Mouse (Mus musculus) left cerebral cortex, adult 18-20 months (tissue): ENCODE measurements around the gene Cfap45. TPM values are rescaled to one million over a fixed set of nuclear protein-coding genes. Genes with fewer than 3 reads are reported as not detected.

Experiments used
- DNase-seq, 2 experiments: peaks; one replicate each; pipeline ENCODE4 v3.0.0; 2021 to 2022; ENCODE audit warnings: low spot score in 2 of 2, mixed read lengths in 1 of 2
- total RNA-seq, 2 experiments: library from RNA; stranded (reverse); gene quantifications; 2 replicates each; pipeline ENCODE4 v1.2.3; 2021

Cfap45 gene
- total RNA-seq, 2 experiments from 2014 or later = 2.9 to 4.2 TPM

DNA sequence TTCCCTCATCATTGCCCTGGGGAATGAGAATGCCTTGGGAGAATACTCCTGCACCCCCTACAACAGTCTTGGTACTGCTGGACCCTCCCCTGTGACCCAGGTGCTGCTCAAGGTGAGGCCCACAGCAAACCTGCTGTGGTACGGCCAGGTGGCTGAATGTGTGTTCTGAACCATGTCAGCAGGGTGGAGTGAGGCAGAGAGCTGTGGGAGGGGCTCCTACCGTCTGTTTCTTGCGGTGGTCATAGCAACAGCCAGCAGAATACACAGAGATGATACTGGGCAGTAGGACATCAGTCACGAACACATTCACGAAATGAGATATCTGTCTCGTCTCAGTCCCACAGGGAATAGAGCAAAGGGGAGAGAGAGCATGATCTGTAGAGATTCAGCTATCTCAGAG is 27.1 kb upstream of the Cfap45 start:
- no peak for DNase-seq

DNA sequence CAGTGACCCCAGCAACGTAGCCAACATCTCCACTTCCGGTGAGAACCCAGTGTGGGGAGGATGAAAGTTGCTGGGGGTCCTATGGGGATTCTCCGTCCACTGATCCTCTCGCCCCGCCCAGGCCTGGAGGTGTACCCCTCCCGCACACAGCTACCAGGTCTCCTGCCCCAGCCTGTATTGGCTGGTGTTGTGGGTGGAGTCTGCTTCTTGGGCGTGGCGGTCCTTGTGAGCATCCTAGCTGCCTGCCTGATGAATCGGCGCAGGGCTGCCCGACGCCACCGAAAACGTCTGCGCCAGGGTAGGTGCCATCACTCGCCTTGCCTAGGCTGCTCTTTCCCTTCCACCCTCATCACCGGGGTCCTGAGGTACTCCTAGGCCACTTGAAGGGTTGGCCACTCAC is 24.6 kb upstream of the Cfap45 start:
- no peak for DNase-seq

DNA sequence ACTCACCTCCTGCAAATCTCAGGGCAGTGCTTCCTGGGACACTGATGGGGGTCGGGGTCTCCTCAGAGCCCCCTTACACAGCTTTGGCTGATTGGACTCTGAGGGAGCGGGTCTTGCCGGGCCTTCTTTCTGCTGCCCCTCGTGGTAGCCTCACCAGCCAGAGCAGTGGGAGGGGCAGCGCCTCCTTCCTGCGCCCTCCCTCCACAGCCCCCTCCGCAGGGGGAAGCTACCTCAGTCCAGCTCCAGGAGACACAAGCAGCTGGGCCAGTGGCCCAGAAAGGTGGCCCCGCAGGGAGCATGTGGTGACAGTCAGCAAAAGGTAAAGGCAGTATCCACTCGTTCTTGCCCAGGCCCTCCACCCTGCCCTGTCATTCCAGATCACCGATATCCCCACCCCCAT is 23.2 kb upstream of the Cfap45 start:
- DNase-seq = no peak

DNA sequence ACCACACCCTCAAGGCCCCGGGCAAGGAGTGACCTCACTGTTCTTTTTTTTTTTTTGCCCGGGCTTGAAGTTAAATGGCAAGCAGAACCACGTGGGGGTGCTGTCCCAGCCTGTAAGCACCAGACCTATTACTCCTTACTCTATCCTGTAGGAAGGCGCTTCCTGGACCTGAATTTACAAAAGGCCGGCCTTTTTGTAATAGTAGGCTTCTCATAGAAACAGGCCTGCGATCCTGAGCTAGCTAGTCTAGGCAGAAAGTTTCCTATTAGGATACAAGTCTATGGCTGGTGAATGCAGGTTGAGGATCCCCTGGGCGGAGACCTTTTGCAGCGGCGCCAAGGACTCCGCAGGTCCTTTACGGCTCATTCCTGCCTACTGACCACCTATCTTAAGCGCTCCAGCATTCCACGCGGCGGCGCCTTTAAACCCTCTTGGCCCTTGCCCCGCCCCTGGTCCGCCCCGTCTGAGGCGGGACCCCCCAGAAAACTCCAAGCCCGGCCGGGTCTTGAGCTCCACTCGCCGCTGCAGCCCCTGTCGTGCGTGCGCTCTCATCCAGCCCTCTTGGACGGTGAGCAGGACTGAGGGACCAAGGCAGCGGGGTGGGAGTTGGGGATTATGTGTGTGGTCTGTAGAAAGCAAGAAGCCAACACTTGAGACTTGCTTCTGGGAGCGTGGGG is 20.7 kb upstream of the Cfap45 start, which contains the start of gene Tagln2:
Tagln2 (plus strand) TSS at position 283 of the 677 bp plus-strand sequence.
- DNase-seq = no peak

GRCm38 (mm10) chr1:172500451-172501370 is 19.9 kb upstream of the Cfap45 start:
- DNase-seq = no peak

DNA sequence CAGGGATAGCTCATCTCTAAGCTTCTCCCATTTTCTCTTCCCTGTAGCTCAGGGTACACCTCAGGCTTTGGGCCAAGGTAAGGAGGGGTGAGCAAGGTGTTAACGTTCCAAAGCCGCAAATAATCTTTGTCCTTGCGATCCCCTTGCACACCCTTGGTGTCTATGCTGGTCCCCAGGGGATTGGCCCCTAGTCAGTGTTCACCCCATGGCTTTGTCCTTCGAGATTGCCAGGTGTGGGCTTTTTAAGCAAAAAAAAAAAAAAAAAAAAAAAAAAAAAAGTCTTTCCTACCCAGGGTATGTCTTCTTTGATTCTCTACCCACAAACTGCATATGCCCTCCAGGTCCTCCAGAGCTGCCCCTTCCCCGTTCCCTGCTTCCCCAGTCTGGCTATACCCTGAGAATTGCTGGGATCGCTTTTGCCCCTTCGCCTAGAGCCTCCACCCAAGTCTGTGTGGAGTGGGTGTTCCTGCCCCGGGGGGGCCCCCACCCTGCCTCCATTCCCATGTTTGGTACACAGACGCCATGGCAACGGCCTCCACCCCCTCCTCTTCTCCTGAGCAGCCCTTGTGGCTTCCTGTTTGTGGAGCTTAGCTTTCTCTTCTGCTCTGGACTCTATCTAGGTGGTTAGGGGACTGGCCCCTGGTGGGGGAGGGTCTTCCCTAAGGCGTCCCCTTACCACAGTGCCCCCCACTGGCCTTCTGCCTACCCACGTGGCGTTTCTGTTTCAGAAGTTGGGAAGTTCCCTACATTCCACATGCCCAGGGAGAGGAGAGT is 19.0 kb upstream of the Cfap45 start:
- DNase-seq = no peak

GRCm38 (mm10) chr1:172502145-172503110 is 18.2 kb upstream of the Cfap45 start:
- no peak for DNase-seq

DNA sequence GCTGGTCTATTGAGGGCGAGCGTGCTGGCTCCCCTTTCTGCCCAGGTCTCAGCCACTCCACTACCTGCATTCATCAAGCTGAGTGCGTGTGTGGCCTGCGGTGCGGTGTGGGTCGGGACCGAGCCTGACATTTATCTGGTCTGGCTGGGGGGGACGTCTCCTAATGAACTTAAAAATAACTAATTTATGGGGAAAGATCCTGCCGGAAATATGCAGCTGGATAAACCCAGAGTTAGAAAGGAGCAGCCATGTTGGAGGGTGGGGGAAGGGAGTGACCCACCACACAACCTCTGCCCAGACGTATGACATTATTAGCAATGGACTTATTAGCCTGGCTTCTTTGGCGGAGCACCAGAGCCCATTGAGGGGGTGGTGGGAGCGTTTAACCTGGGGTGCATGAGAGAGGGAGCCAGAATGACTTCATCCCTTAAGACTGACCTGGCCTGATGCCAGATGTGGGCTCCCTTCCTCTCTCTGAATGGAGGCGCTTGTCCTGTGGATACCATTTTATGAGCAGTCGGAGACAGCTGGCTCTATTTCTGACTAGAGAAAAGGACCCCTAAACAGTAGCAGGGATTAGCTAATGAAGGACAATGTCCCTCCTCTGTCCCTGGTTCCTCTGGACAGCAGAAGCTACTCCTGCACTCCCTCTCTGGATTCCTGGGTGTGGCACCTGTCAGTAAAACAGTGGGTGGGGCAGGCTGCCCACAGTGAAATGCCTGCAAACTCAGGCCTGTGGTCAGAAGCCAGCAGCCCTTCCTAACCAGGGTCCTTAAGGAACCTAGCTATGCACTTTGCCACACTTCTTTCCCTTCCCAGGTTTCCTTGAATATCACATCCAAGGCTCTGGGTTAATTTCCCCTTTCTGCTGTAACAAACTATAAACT is 17.2 kb upstream of the Cfap45 start:
- DNase-seq = no peak

DNA sequence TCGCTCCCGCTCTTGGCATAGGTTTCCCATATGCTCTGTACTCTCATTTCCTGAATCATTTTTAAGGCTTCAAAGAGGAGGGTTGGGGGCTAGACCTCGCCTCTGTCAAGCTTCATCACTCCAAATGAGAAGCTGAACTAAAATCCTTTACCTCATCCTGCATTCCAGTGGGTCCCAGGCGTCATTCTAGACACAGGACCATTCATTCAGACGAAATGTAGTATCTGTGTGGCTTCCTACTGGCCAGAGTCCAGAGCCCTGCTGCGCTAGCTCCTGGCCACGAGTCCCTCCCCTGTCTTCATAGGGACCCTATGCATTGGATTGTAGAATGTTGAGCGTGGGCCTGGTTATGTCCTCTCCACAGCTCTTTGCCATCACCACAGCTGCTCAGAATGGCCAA is 15.8 kb upstream of the Cfap45 start:
- DNase-seq = no peak

GRCm38 (mm10) chr1:172507001-172507400 is 13.6 kb upstream of the Cfap45 start:
- no peak for DNase-seq

DNA sequence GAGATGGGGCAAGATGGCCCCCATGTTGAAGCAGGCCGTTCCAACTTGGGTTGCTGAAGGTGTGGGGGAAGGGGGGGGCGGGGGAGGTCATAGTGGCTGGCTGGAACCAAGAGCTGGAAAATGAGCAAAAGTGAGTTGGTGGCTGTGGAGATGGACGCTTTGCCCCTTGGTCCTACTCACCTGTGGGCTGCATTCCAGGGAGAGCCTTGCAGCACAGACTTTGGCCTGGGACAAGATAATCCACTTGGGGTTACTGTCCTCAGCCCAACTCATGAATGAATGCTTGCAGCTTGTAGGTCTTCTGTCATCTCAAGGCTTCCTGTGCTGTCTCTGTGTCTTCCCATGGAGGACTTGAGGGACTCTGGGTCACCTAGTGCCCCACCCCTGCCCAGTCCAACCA is 12.9 kb upstream of the Cfap45 start:
- no peak for DNase-seq

DNA sequence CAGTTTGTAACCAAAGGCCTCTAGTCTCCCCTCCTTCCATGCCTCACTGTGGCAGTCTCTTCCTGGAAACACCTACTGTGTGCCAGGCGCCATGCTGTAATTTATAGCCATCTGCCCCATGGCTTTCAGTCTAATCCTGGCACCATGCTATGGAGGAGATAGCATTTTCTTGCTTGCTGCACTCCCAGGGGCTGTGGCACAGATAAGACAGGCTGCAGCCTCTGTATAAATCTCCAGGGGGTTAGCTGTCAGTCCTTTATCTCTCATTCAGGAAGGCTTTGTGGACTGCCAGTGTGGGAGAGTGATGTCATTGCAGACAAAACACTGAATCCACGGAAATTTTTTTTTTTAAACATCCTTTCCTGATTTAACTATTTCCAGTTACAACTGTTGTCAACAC is 12.4 kb upstream of the Cfap45 start:
- no peak for DNase-seq

DNA sequence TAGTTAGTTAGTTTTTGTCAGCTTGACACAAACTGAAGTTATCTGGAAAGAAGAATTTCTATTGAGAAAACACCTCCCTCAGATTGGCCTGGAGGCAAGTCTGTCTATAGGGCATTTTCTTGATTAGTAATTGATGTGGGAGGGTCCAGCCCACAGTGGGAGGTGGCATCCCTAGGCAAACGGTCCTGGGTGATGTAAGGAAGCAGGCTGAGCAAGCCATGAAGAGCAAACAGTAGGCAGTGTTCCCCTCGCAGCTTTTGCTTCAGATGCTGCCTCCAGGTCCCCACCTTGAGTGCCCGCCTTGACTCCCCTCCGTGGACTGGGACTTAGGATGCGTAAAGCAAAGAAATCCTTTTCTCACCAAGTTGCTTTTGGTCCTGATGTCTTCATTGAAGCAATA is 11.4 kb upstream of the Cfap45 start:
- DNase-seq = no peak

- DNase-seq = no peak
These were observed 10.6 kb upstream of the Cfap45 start for GRCm38 (mm10) chr1:172509983-172510382.

GRCm38 (mm10) chr1:172510421-172510972 is 10.1 kb upstream of the Cfap45 start:
- DNase-seq = no peak

GRCm38 (mm10) chr1:172512962-172513361 is 7.6 kb upstream of the Cfap45 start:
- no peak for DNase-seq

DNA sequence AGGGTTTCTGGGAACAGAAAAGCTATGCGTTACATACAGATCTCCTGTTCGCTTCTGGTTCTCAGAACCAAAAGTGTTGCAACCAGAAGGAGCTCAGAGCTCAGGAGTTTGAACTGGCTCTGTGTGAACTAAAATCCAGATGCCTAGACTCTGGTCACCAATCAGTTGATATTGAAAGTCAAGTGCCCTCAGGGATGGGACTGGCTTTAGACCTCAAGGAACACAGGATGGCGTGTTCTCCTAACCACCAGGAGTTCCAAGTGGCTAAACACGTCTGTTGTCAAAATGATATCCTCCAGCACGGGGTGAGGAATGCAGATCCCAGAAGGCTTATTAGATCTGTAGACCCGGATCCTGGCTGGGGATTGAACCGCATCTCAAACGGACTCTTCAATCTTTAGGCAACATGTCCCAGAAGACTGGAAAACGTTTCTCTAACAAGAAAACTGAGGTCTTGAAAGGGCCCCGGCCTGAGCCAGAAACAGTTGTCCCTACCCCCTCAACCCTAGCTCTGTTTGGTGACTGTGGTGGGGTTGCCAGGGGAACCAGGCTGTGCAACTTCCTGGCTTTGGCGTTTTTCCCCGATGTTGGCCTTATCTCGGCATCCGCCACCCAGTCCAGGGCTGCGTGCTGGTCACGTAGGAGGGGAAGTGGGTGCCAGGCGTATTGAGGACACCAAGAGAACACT is 6.9 kb upstream of the Cfap45 start:
- no peak for DNase-seq

- DNase-seq = no peak
These were observed 6.4 kb upstream of the Cfap45 start for GRCm38 (mm10) chr1:172514213-172514529.
